9 mouse cellular contexts compared by ENCODE assay signal in genomic region chr15:52153421-52153820, GRCm38 (mm10).
DNase-seq lines count a peak whose midpoint lies in the region; ATAC-seq and TF ChIP-seq lines count a peak whose summit lies in the region.
"Had no signal": no experiment of that assay in that cellular context is flagged by ENCODE, and none has a peak within 500 bp of the region (broad histone marks: within the 10 kb centered on the region; RNA-seq: fewer than 3 reads in every experiment).

No protein-coding gene starts in this region.

- H3K4me2 ChIP-seq in lung, embryonic 14.5 days, result no peak overlapping the region
- H3K4me2 ChIP-seq: limb, embryonic 13.5 days had no signal

- no peak overlapping the region for H3K27ac ChIP-seq in lung, embryonic 14.5 days (ENCODE audit: low read depth)
- H3K27ac ChIP-seq: limb, embryonic 13.5 days had no signal

- no peaks in the 10 kb centered on the region for H3K9me3 ChIP-seq in lung, embryonic 14.5 days (ENCODE audit: low read depth, low read length)
- H3K9me3 ChIP-seq: limb, embryonic 13.5 days had no signal

- peak; percentile 26 to 31 for DNase-seq in left cerebral cortex, adult 18-20 months (ENCODE audit: low spot score in 2 of 2)
- no peak for DNase-seq in left cerebral cortex, adult 8-10 months (ENCODE audit: low spot score in 2 of 2)
- DNase-seq in NIH3T3 (ENCODE audit: low read depth), result peak; percentile 57
- DNase-seq in lung, embryonic 14.5 days, result peak; percentile 70
- DNase-seq in spleen, postnatal 4 days (ENCODE audit: low spot score in 2 of 2), result no peak
- no peak for DNase-seq in MN1 (ENCODE audit: low spot score)

- no peaks in the 10 kb centered on the region for H3K27me3 ChIP-seq in lung, embryonic 14.5 days (ENCODE audit: insufficient read depth, low read length)
- H3K27me3 ChIP-seq: limb, embryonic 13.5 days had no signal

- H3K4me3 ChIP-seq in lung, embryonic 14.5 days (ENCODE audit: low read depth, low read length), result no peak overlapping the region
- H3K4me3 ChIP-seq: erythroblast, embryonic 14.5 days; limb, embryonic 13.5 days had no signal

- no peaks in the 10 kb centered on the region for H3K4me1 ChIP-seq in lung, embryonic 14.5 days (ENCODE audit: insufficient read depth)
- H3K4me1 ChIP-seq: limb, embryonic 13.5 days had no signal

- WGBS in lung, embryonic 14.5 days, result 20% methylated on average over 5 of the region's 5 CpGs

- no peak overlapping the region for H3K9ac ChIP-seq in lung, embryonic 14.5 days
- H3K9ac ChIP-seq: limb, embryonic 13.5 days had no signal

- no peaks in the 10 kb centered on the region for H3K36me3 ChIP-seq in lung, embryonic 14.5 days (ENCODE audit: insufficient read depth)
- H3K36me3 ChIP-seq: limb, embryonic 13.5 days had no signal

- 0 out of 2 replicates have a peak, but pooled peaks have one; percentile 58 for ATAC-seq in common myeloid progenitor, adult 5-6 weeks (replicated peaks; ENCODE audit: low read depth, poor library complexity, severe bottlenecking)
- peak; percentile 35; the same call in 1 of the 2 replicates for ATAC-seq in lung, embryonic 14.5 days (ENCODE audit: insufficient read depth)

- peak; percentile 73 for TF ChIP-seq CTCF in lung, embryonic 14.5 days (IDR thresholded peaks at IDR 0.05; ENCODE audit: low read depth)

Comparison
In these comparisons a context has a peak if more than half of its experiments do, and no peak if none do; other contexts are left out.
1. DNase-seq: peak in left cerebral cortex, adult 18-20 months (2 of 2), NIH3T3 (single experiment) and lung, embryonic 14.5 days (single experiment); none in left cerebral cortex, adult 8-10 months (0 of 2), spleen, postnatal 4 days (0 of 2) and MN1 (single experiment).